Mouse (Mus musculus): ENCODE results near the gene Prl2c5. TPM values are rescaled to one million over a fixed set of nuclear protein-coding genes. Genes with fewer than 3 reads are reported as not detected.
"Not testable (repeated sequence)": the region's sequence is repeated elsewhere in the genome, so short reads cannot be mapped to it uniquely, and the experiment has no call there.

Gene Prl2c5
- not detected in 2 replicates for polyA plus RNA-seq (2014; fragmentation: Nextera tagmentation; extraction: Ambion mirVana)

DNA sequence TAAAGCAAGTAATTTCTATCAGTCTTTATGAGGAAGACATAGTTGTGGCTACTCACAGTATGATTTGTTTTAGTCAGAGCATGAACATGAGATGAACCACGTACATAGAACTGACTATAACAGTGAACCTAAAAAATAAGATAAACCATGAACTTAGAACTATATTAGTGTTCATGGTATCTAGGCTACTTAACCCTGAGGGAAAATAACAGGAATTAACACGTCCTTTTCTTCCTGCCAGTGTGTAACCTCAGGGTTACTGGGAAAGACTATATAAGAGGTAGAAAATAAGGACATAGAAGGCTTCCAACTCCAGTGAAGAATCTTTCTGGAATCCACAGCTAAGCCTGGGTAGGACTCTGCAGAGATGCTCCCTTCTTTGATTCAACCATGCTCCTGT, at the start of gene Prl2c5:
Prl2c5 (plus strand) TSS at position 301 of the 400 bp plus-strand sequence.
- not testable (repeated sequence) for H3K4me2 ChIP-seq (replicated peaks; ENCODE audit: low read depth, low read length); H3K9ac ChIP-seq (replicated peaks; ENCODE audit: low read depth, low read length); H3K4me1 ChIP-seq (ENCODE audit: control insufficient read depth, insufficient read depth, low read length); H3K27me3 ChIP-seq (ENCODE audit: control insufficient read depth, insufficient read depth, low read length); H3K27ac ChIP-seq (ENCODE audit: low read length); H3K9me3 ChIP-seq (ENCODE audit: control insufficient read depth, low read depth, low read length); H3K4me3 ChIP-seq (ENCODE audit: low read depth, low read length); H3K36me3 ChIP-seq (ENCODE audit: control insufficient read depth, insufficient read depth, low read length); ATAC-seq (ENCODE audit: insufficient number of reproducible peaks, insufficient read depth, low FRiP score, low read depth)
- WGBS = 58% methylated on average over 2 of the region's 2 CpGs

DNA sequence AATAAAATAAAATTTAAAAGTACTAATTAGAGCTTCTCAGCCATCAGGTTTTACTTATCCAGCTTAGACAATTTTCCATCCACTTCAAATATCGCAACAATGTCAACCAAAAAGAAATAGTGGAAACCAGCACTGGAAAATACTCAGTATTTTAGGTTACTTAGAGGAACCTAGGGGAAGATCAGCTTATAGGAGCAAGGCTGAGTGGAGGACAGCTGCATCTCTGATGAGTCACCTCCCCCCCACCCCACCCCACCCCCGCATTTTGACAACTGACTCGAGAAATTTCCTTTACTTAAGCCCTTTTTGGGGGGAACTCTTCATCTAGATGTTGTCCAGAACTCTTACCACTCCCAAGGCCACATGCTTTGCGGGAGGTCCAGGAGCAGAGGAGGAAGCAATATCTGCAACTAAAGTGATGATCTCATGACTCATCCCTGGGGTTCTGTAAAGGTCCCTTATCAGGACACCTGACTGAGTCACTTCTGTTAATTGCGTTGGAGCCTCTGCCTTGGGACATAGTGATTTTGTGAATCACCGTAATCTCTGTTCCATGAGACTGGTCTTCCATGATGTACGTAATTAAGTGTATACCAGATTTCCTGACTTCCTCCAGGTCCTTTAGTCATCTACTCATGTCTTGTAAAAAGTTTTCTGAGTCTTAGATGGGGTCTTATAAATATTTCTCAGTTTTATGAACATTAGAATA, 19.6 kb upstream of the Prl2c5 start:
- H3K4me2 ChIP-seq (replicated peaks; ENCODE audit: low read depth, low read length); H3K4me1 ChIP-seq (ENCODE audit: control insufficient read depth, insufficient read depth, low read length); H3K9ac ChIP-seq (replicated peaks; ENCODE audit: low read depth, low read length); H3K27ac ChIP-seq (ENCODE audit: low read length); H3K9me3 ChIP-seq (ENCODE audit: control insufficient read depth, low read depth, low read length); H3K4me3 ChIP-seq (ENCODE audit: low read depth, low read length); H3K36me3 ChIP-seq (ENCODE audit: control insufficient read depth, insufficient read depth, low read length); H3K27me3 ChIP-seq (ENCODE audit: control insufficient read depth, insufficient read depth, low read length); ATAC-seq (ENCODE audit: insufficient number of reproducible peaks, insufficient read depth, low FRiP score, low read depth): not testable (repeated sequence)
- WGBS = 70% methylated on average over 4 of the region's 7 CpGs

DNA sequence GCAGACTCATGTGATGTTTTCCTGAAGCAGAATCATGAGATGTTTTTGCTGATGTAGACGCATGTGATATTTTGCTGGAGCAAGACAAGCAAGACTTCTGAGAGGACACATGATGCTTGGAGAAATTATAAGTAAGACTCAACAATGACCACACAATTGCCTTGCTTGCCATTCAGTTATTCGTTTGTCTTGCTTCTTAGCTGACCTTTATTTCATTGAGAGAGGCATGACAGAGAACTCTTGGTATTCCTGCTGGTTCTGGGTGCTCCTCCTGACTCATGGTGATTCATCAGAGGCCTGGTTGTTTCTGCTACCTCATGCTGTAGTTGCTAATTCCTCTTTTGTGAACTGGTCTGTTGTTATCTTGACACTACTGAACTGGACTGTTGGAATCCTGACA, 13.9 kb upstream of the Prl2c5 start:
- WGBS = 80% methylated on average over 2 of the region's 2 CpGs
- H3K4me3 ChIP-seq (ENCODE audit: low read depth, low read length); H3K9me3 ChIP-seq (ENCODE audit: control insufficient read depth, low read depth, low read length); H3K27me3 ChIP-seq (ENCODE audit: control insufficient read depth, insufficient read depth, low read length); H3K4me2 ChIP-seq (replicated peaks; ENCODE audit: low read depth, low read length); ATAC-seq (ENCODE audit: insufficient number of reproducible peaks, insufficient read depth, low FRiP score, low read depth); H3K36me3 ChIP-seq (ENCODE audit: control insufficient read depth, insufficient read depth, low read length); H3K4me1 ChIP-seq (ENCODE audit: control insufficient read depth, insufficient read depth, low read length); H3K9ac ChIP-seq (replicated peaks; ENCODE audit: low read depth, low read length); H3K27ac ChIP-seq (ENCODE audit: low read length): not testable (repeated sequence)

DNA sequence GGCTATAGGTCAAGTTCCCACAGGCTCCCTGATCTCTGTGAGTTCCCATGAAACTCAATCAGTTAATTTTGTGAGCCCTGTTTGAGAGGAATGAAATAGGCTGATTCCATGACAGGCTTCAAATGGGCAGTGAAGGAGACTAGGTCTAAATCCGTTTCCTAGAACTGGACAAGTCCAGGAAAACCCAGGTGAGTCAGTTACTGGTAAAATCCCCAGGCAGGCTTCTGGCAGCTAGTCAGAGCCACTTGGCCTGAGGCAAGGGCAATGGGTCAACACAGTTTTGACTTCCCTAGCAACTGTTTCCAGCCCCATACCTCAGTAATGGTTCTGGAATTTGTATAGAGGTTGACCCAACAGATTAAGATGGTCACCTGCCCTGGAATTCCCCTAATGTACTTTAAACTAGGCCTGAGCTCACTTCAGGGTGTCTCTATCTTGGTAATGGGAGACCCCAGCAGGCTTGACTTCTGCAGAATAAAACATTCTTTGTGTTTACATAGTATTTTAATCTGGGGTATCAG, 8.8 kb upstream of the Prl2c5 start:
- not testable (repeated sequence) for ATAC-seq (ENCODE audit: insufficient number of reproducible peaks, insufficient read depth, low FRiP score, low read depth); H3K4me2 ChIP-seq (replicated peaks; ENCODE audit: low read depth, low read length); H3K4me1 ChIP-seq (ENCODE audit: control insufficient read depth, insufficient read depth, low read length); H3K36me3 ChIP-seq (ENCODE audit: control insufficient read depth, insufficient read depth, low read length); H3K9me3 ChIP-seq (ENCODE audit: control insufficient read depth, low read depth, low read length); H3K4me3 ChIP-seq (ENCODE audit: low read depth, low read length); H3K27me3 ChIP-seq (ENCODE audit: control insufficient read depth, insufficient read depth, low read length); H3K27ac ChIP-seq (ENCODE audit: low read length); H3K9ac ChIP-seq (replicated peaks; ENCODE audit: low read depth, low read length)
- WGBS = 50% methylated on average over 1 of the region's 1 CpGs

DNA sequence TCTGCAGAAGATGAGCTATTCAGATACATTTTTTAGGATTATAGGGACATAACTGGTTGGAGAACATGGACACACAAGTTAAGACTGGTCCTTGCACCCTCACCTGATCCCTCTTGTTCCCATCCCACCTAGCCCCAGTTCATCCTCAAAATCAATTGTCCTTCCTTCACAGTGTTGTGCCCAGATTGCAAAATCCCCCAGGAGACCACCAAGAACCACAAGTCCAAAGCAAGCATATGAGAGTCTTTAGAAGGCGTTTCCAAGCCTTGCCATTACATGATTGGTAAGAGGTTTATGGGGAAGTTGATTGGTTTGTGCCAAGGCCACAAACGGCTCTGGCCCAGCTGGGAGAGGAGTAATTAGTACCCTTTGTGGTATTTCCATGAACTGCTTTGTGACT, 6.8 kb upstream of the Prl2c5 start:
- H3K27me3 ChIP-seq (ENCODE audit: control insufficient read depth, insufficient read depth, low read length); ATAC-seq (ENCODE audit: insufficient number of reproducible peaks, insufficient read depth, low FRiP score, low read depth): not testable (repeated sequence)

DNA sequence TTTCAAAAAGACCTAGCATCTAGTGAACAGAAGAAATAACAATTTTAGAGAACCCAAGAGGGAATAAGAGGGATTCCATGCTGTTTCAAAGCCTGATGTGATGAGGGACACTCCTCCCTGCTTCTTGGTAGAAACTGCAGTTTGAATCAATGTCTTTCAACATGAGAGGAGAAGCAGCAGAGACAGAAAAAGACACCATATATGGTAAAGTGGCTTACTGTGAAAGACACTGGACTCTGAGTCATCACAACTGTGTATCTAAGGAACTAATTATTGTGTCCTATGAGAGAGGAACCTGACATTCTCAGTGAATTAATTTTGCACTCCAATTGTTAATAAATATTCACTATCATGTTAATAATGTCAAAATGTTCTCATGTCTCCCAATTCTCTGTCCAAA, 28.7 kb downstream of the Prl2c5 start:
- H3K27ac ChIP-seq (ENCODE audit: low read length); ATAC-seq (ENCODE audit: insufficient number of reproducible peaks, insufficient read depth, low FRiP score, low read depth); H3K9ac ChIP-seq (replicated peaks; ENCODE audit: low read depth, low read length); H3K4me1 ChIP-seq (ENCODE audit: control insufficient read depth, insufficient read depth, low read length); H3K4me2 ChIP-seq (replicated peaks; ENCODE audit: low read depth, low read length); H3K36me3 ChIP-seq (ENCODE audit: control insufficient read depth, insufficient read depth, low read length); H3K27me3 ChIP-seq (ENCODE audit: control insufficient read depth, insufficient read depth, low read length); H3K9me3 ChIP-seq (ENCODE audit: control insufficient read depth, low read depth, low read length); H3K4me3 ChIP-seq (ENCODE audit: low read depth, low read length): not testable (repeated sequence)

More for the DNA sequence above, 6.8 kb upstream of the Prl2c5 start:
- not testable (repeated sequence) for H3K4me1 ChIP-seq (ENCODE audit: control insufficient read depth, insufficient read depth, low read length); H3K36me3 ChIP-seq (ENCODE audit: control insufficient read depth, insufficient read depth, low read length); H3K4me2 ChIP-seq (replicated peaks; ENCODE audit: low read depth, low read length); H3K27ac ChIP-seq (ENCODE audit: low read length); H3K9ac ChIP-seq (replicated peaks; ENCODE audit: low read depth, low read length); H3K9me3 ChIP-seq (ENCODE audit: control insufficient read depth, low read depth, low read length); H3K4me3 ChIP-seq (ENCODE audit: low read depth, low read length)
- WGBS = 57% methylated on average over 2 of the region's 2 CpGs

DNA sequence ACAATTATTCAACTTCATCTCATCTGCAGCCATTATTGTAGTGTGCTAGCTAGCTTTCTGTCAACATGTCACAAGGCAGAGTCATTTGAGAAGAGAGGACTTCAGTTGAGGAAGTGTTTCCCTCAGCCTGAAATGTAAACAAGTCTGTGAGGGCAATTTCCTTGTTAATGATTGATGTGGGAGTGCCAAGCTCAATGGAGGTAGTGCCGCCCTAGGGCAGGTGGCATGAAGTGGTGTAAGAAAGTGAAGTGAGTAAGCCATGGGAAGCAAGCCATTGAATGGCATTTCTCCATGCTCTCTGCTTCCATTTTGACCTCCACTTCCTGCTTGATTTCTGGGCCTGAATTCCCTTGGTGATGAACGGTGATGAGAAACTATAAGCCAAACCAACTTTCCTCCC, 33.8 kb downstream of the Prl2c5 start:
- H3K4me2 ChIP-seq (replicated peaks; ENCODE audit: low read depth, low read length); H3K27ac ChIP-seq (ENCODE audit: low read length); H3K27me3 ChIP-seq (ENCODE audit: control insufficient read depth, insufficient read depth, low read length); ATAC-seq (ENCODE audit: insufficient number of reproducible peaks, insufficient read depth, low FRiP score, low read depth); H3K4me3 ChIP-seq (ENCODE audit: low read depth, low read length); H3K9ac ChIP-seq (replicated peaks; ENCODE audit: low read depth, low read length); H3K9me3 ChIP-seq (ENCODE audit: control insufficient read depth, low read depth, low read length); H3K4me1 ChIP-seq (ENCODE audit: control insufficient read depth, insufficient read depth, low read length); H3K36me3 ChIP-seq (ENCODE audit: control insufficient read depth, insufficient read depth, low read length): not testable (repeated sequence)
- 75% methylated on average over 2 of the region's 2 CpGs for WGBS

DNA sequence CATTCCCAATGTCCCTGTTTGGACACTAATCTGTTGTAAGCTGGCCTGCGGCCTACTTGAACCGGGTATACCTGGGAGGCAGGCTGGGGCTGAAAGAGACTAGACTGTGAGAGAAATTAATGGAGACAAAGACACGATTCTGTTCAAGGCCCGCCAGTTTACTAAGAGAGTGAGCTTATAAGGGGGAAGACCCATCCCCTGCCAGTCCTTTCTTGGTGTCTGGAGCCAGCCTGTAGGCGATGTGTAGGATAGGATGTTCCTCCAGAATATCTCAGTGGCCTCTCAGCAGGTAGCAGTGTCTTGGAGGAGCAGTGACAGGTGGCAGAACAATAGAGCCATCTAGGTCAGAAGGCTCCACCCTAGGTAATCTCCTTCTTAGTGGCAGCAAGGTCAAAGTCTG, 37.7 kb downstream of the Prl2c5 start:
- 69% methylated on average over 5 of the region's 5 CpGs for WGBS
- H3K9ac ChIP-seq (replicated peaks; ENCODE audit: low read depth, low read length); H3K4me3 ChIP-seq (ENCODE audit: low read depth, low read length); H3K4me2 ChIP-seq (replicated peaks; ENCODE audit: low read depth, low read length); H3K4me1 ChIP-seq (ENCODE audit: control insufficient read depth, insufficient read depth, low read length); ATAC-seq (ENCODE audit: insufficient number of reproducible peaks, insufficient read depth, low FRiP score, low read depth); H3K27me3 ChIP-seq (ENCODE audit: control insufficient read depth, insufficient read depth, low read length); H3K9me3 ChIP-seq (ENCODE audit: control insufficient read depth, low read depth, low read length); H3K36me3 ChIP-seq (ENCODE audit: control insufficient read depth, insufficient read depth, low read length); H3K27ac ChIP-seq (ENCODE audit: low read length): not testable (repeated sequence)

DNA sequence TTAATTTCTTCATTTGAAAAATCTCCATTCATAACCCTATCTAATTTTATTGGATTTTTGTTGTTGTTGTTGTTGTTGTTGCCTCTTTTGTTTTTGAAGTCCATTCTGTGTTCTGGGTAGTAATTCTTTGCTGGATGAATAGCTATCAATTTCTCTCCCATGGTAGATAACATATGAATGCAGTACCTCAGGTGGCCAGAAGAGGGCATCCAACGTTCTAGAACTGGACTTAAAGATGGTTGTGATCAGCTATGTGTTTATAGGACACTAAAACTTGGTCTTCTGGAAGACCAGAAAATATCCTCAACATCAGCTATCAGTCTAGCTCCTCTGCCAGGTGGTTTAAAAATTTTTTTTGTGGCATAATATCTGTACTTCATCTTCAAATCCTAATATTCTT, 54.9 kb downstream of the Prl2c5 start:
- not testable (repeated sequence) for H3K36me3 ChIP-seq (ENCODE audit: control insufficient read depth, insufficient read depth, low read length); H3K4me2 ChIP-seq (replicated peaks; ENCODE audit: low read depth, low read length); H3K27ac ChIP-seq (ENCODE audit: low read length); H3K9ac ChIP-seq (replicated peaks; ENCODE audit: low read depth, low read length); H3K4me3 ChIP-seq (ENCODE audit: low read depth, low read length); H3K27me3 ChIP-seq (ENCODE audit: control insufficient read depth, insufficient read depth, low read length); ATAC-seq (ENCODE audit: insufficient number of reproducible peaks, insufficient read depth, low FRiP score, low read depth); H3K9me3 ChIP-seq (ENCODE audit: control insufficient read depth, low read depth, low read length); H3K4me1 ChIP-seq (ENCODE audit: control insufficient read depth, insufficient read depth, low read length)
- 0% methylated on average over 1 of the region's 1 CpGs for WGBS

Data from stomach, embryonic 14.5 days (tissue).